In genomic region chr1:128440386-128441128, GRCm38 (mm10) we compare ENCODE assay signal across 12 mouse cellular contexts. TPM values are rescaled to one million over a fixed set of nuclear protein-coding genes. Genes with fewer than 3 reads are reported as not detected.
DNase-seq lines count a peak whose midpoint lies in the region; ATAC-seq and TF ChIP-seq lines count a peak whose summit lies in the region.
"Had no signal": no experiment of that assay in that cellular context is flagged by ENCODE, and none has a peak within 500 bp of the region (broad histone marks: within the 10 kb centered on the region; RNA-seq: fewer than 3 reads in every experiment).

No protein-coding gene starts in this region.

- H3K27me3 ChIP-seq in heart, embryonic 16.5 days (ENCODE audit: control insufficient read depth, insufficient read depth, low read length), result no peaks in the 10 kb centered on the region
- no peaks in the 10 kb centered on the region for H3K27me3 ChIP-seq in heart, embryonic 10.5 days (ENCODE audit: insufficient read depth, poor library complexity, severe bottlenecking)
- no peaks in the 10 kb centered on the region for H3K27me3 ChIP-seq in lung, postnatal 0 days (replicated peaks; ENCODE audit: insufficient read depth, low read length)
- H3K27me3 ChIP-seq in midbrain, embryonic 12.5 days, result 0 out of 2 replicates have a peak, but pooled peaks cover 4% of the 10 kb centered on the region
- H3K27me3 ChIP-seq: heart, embryonic 13.5 days had no signal

- peaks cover 4% of the 10 kb centered on the region; the same call in 1 of the 2 replicates for H3K4me1 ChIP-seq in heart, embryonic 16.5 days (ENCODE audit: control insufficient read depth, insufficient read depth, low read length)
- peaks cover 6% of the 10 kb centered on the region for H3K4me1 ChIP-seq in heart, embryonic 10.5 days
- no peaks in the 10 kb centered on the region for H3K4me1 ChIP-seq in lung, postnatal 0 days (ENCODE audit: insufficient read depth, low read depth, low read length)
- peaks cover 10% of the 10 kb centered on the region for H3K4me1 ChIP-seq in midbrain, embryonic 12.5 days

- H3K27ac ChIP-seq in heart, embryonic 16.5 days (ENCODE audit: low read length), result no peak overlapping the region
- no peak overlapping the region for H3K27ac ChIP-seq in heart, embryonic 10.5 days
- H3K27ac ChIP-seq in lung, postnatal 0 days (ENCODE audit: low read length), result no peak overlapping the region
- H3K27ac ChIP-seq in midbrain, embryonic 12.5 days (replicated peaks), result no peak overlapping the region
- H3K27ac ChIP-seq: heart, embryonic 13.5 days; liver, embryonic 14.5 days had no signal

- H3K9me3 ChIP-seq in heart, embryonic 16.5 days (replicated peaks; ENCODE audit: control insufficient read depth, low read length), result no peaks in the 10 kb centered on the region
- H3K9me3 ChIP-seq in heart, embryonic 10.5 days, result no peaks in the 10 kb centered on the region
- no peaks in the 10 kb centered on the region for H3K9me3 ChIP-seq in lung, postnatal 0 days (ENCODE audit: low read length)
- no peaks in the 10 kb centered on the region for H3K9me3 ChIP-seq in midbrain, embryonic 12.5 days
- H3K9me3 ChIP-seq: heart, embryonic 13.5 days had no signal

- no peak overlapping the region for H3K4me3 ChIP-seq in heart, embryonic 16.5 days (ENCODE audit: low read length)
- H3K4me3 ChIP-seq in heart, embryonic 10.5 days, result no peak overlapping the region
- no peak overlapping the region for H3K4me3 ChIP-seq in lung, postnatal 0 days (ENCODE audit: low read depth, low read length)
- no peak overlapping the region for H3K4me3 ChIP-seq in midbrain, embryonic 12.5 days
- H3K4me3 ChIP-seq: heart, embryonic 13.5 days had no signal

- 58% methylated on average over 16 of the region's 16 CpGs for WGBS in heart, embryonic 16.5 days
- 49% methylated on average over 16 of the region's 16 CpGs for WGBS in heart, embryonic 10.5 days
- 41% methylated on average over 16 of the region's 16 CpGs for WGBS in lung, postnatal 0 days
- WGBS in midbrain, embryonic 12.5 days, result 17% methylated on average over 16 of the region's 16 CpGs

- DNase-seq in heart, embryonic 10.5 days (ENCODE audit: low spot score), result no peak
- no peak for DNase-seq in lung, postnatal 0 days (ENCODE audit: low spot score)
- DNase-seq in lung, adult 18-20 months, result no peak
- peak; percentile 28 for DNase-seq in embryo, embryonic 9.5 days (ENCODE audit: extremely low spot score)
- no peak for DNase-seq in T-cell, adult 2 months (ENCODE audit: low spot score)
- DNase-seq in adipocyte (ENCODE audit: low spot score), result no peak
- DNase-seq: adrenal gland, postnatal 14 days had no signal

- H3K4me2 ChIP-seq in heart, embryonic 16.5 days (ENCODE audit: low read depth, low read length), result no peak overlapping the region
- H3K4me2 ChIP-seq in lung, postnatal 0 days (replicated peaks; ENCODE audit: low read depth, low read length), result no peak overlapping the region
- H3K4me2 ChIP-seq in midbrain, embryonic 12.5 days (replicated peaks), result peak overlapping the region; percentile 21
- H3K4me2 ChIP-seq: heart, embryonic 13.5 days had no signal

- ATAC-seq in heart, embryonic 16.5 days (replicated peaks; ENCODE audit: extremely low read depth, insufficient read depth, low FRiP score), result peak; percentile 42; the same call in 1 of the 2 replicates
- ATAC-seq in lung, postnatal 0 days, result peak; percentile 16; the same call in 1 of the 2 replicates
- no peak for ATAC-seq in midbrain, embryonic 12.5 days (ENCODE audit: low FRiP score, low read depth)
- ATAC-seq: intestine, postnatal 0 days had no signal

- no peak for TF ChIP-seq CTCF in lung, postnatal 0 days (IDR thresholded peaks at IDR 0.05)

- TF ChIP-seq EP300 in lung, postnatal 0 days (IDR thresholded peaks at IDR 0.05), result no peak

- H3K9ac ChIP-seq in heart, embryonic 16.5 days (ENCODE audit: low read length), result no peak overlapping the region
- H3K9ac ChIP-seq in lung, postnatal 0 days (replicated peaks; ENCODE audit: low read depth), result no peak overlapping the region
- no peak overlapping the region for H3K9ac ChIP-seq in midbrain, embryonic 12.5 days (replicated peaks)
- H3K9ac ChIP-seq: heart, embryonic 13.5 days; liver, embryonic 14.5 days had no signal

- no peaks in the 10 kb centered on the region for H3K36me3 ChIP-seq in heart, embryonic 16.5 days (ENCODE audit: control insufficient read depth, insufficient read depth)
- H3K36me3 ChIP-seq in heart, embryonic 10.5 days, result no peaks in the 10 kb centered on the region
- no peaks in the 10 kb centered on the region for H3K36me3 ChIP-seq in lung, postnatal 0 days (ENCODE audit: insufficient read depth, low read length)
- no peaks in the 10 kb centered on the region for H3K36me3 ChIP-seq in midbrain, embryonic 12.5 days
- H3K36me3 ChIP-seq: heart, embryonic 13.5 days had no signal

RNA-seq across cellular contexts. Expression of gene Dars, which starts 23.4 kb away (rescaled TPM):
- polyA plus RNA-seq in heart, embryonic 16.5 days (2015; fragmentation: Nextera tagmentation; extraction: Ambion mirVana), result 94.9 and 121 TPM in 2 replicates
- polyA plus RNA-seq in heart, embryonic 10.5 days (2016; fragmentation: Nextera tagmentation; extraction: Ambion mirVana), result 137 and 155 TPM in 2 replicates
- polyA plus RNA-seq in lung, postnatal 0 days (2015; fragmentation: Nextera tagmentation; extraction: Ambion mirVana), result 68.5 and 80.8 TPM in 2 replicates
- 164 and 174 TPM in 2 replicates for polyA plus RNA-seq in midbrain, embryonic 12.5 days (2016; fragmentation: Nextera tagmentation; extraction: Ambion mirVana)
